Mouse (Mus musculus) layer of hippocampus, adult 8-10 months (tissue): ENCODE measurements at regions not wholly inside any gene's neighbourhood (a gene's known extent, or its start where the extent isn't known, plus 50 kb on each side); places are given as distances from the start of the nearest gene placed in this dataset.

Source experiments
- DNase-seq, 2 experiments: peaks; one replicate each; pipeline ENCODE4 v3.0.0; 2022; ENCODE audit warnings: low spot score in 2 of 2

- DNase-seq = no peak
These were observed 104.2 kb upstream of the Arid2 start for GRCm38 (mm10) chr15:96183069-96183468.

- no peak for DNase-seq
These were observed 102.7 kb upstream of the Arid2 start for GRCm38 (mm10) chr15:96184666-96185065.

GRCm38 (mm10) chr15:96185429-96185828 is 101.9 kb upstream of the Arid2 start:
- DNase-seq = no peak

GRCm38 (mm10) chr15:96185901-96186300 is 101.4 kb upstream of the Arid2 start:
- DNase-seq = no peak

- DNase-seq = no peak
These were observed 97.8 kb upstream of the Arid2 start for GRCm38 (mm10) chr15:96189551-96189950.

- no peak for DNase-seq
These were observed 89.9 kb upstream of the Arid2 start for GRCm38 (mm10) chr15:96197413-96197812.

GRCm38 (mm10) chr15:96197932-96198331 is 89.4 kb upstream of the Arid2 start:
- no peak for DNase-seq

GRCm38 (mm10) chr15:96201273-96201672 is 86.0 kb upstream of the Arid2 start:
- DNase-seq = no peak

- DNase-seq = no peak
These were observed 85.4 kb upstream of the Arid2 start for GRCm38 (mm10) chr15:96201701-96202460.

GRCm38 (mm10) chr15:96204187-96204586 is 83.1 kb upstream of the Arid2 start:
- no peak for DNase-seq

- DNase-seq = no peak
These were observed 82.7 kb upstream of the Arid2 start for GRCm38 (mm10) chr15:96204623-96205022.

GRCm38 (mm10) chr15:96210721-96211400 is 76.5 kb upstream of the Arid2 start:
- DNase-seq = no peak

- DNase-seq = no peak
These were observed 73.6 kb upstream of the Arid2 start for GRCm38 (mm10) chr15:96213541-96214312.

GRCm38 (mm10) chr15:96217896-96218295 is 69.4 kb upstream of the Arid2 start:
- no peak for DNase-seq

GRCm38 (mm10) chr15:96219746-96220145 is 67.6 kb upstream of the Arid2 start:
- DNase-seq = no peak

GRCm38 (mm10) chr15:96231969-96232368 is 55.3 kb upstream of the Arid2 start:
- DNase-seq = no peak

- no peak for DNase-seq
These were observed 54.2 kb upstream of the Arid2 start for GRCm38 (mm10) chr15:96233113-96233512.

GRCm38 (mm10) chr15:96234783-96235182 is 52.5 kb upstream of the Arid2 start:
- no peak for DNase-seq
